Mouse (Mus musculus): ENCODE measurements around the gene Aoah.

- TF ChIP-seq CTCF (IDR thresholded peaks at IDR 0.05) = no peak
- TF ChIP-seq EP300 (IDR thresholded peaks at IDR 0.05) = no peak
Observed at GRCm38 (mm10) chr13:20939099-20939498, 145.2 kb downstream of the Aoah start.

Measured in lung, postnatal 0 days (tissue).